ENCODE assay signal across 13 mouse cellular contexts in genomic region chr10:80858350-80858935, GRCm38 (mm10). TPM values are rescaled to one million over a fixed set of nuclear protein-coding genes. Genes with fewer than 3 reads are reported as not detected.
A peak's percentile ranks its signal among the peaks of the same experiment; 100 is the strongest.
DNase-seq lines count a peak whose midpoint lies in the region; ATAC-seq and TF ChIP-seq lines count a peak whose summit lies in the region.
"Had no signal": no experiment of that assay in that cellular context is flagged by ENCODE, and none has a peak within 500 bp of the region (broad histone marks: within the 10 kb centered on the region; RNA-seq: fewer than 3 reads in every experiment).

No protein-coding gene starts in this region.

- no peaks in the 10 kb centered on the region for H3K27me3 ChIP-seq in heart, embryonic 12.5 days (replicated peaks)
- H3K27me3 ChIP-seq in hindbrain, embryonic 13.5 days, result no peaks in the 10 kb centered on the region
- H3K27me3 ChIP-seq in liver, postnatal 0 days (ENCODE audit: insufficient read depth, low read length), result no peaks in the 10 kb centered on the region

- H3K4me1 ChIP-seq in heart, embryonic 12.5 days (replicated peaks), result peaks cover 28% of the 10 kb centered on the region
- peaks cover 45% of the 10 kb centered on the region for H3K4me1 ChIP-seq in hindbrain, embryonic 13.5 days (replicated peaks)
- peaks cover 38% of the 10 kb centered on the region for H3K4me1 ChIP-seq in liver, postnatal 0 days (ENCODE audit: insufficient read depth)

- H3K4me3 ChIP-seq in heart, embryonic 12.5 days, result no peak overlapping the region
- no peak overlapping the region for H3K4me3 ChIP-seq in hindbrain, embryonic 13.5 days
- H3K4me3 ChIP-seq in liver, postnatal 0 days (ENCODE audit: low read depth, low read length), result peak overlapping the region; percentile 90

- H3K27ac ChIP-seq in heart, embryonic 12.5 days (ENCODE audit: poor library complexity, severe bottlenecking), result peak overlapping the region; percentile 71
- peak overlapping the region; percentile 48; the same call in 1 of the 2 replicates for H3K27ac ChIP-seq in hindbrain, embryonic 13.5 days
- H3K27ac ChIP-seq in liver, postnatal 0 days (ENCODE audit: low read depth), result peak overlapping the region; percentile 98

- peak; percentile 82 for ATAC-seq in heart, embryonic 12.5 days (ENCODE audit: insufficient number of reproducible peaks, low FRiP score)
- no peak for ATAC-seq in hindbrain, embryonic 13.5 days (ENCODE audit: low FRiP score)
- ATAC-seq in liver, postnatal 0 days, result peak; percentile 83
- ATAC-seq: CD4-positive, CD25-positive, alpha-beta regulatory T cell, adult 4 months; inflammation-experienced regulatory T-cells, adult 6 months had no signal

- H3K9ac ChIP-seq in heart, embryonic 12.5 days, result peak overlapping the region; percentile 42; the same call in 1 of the 2 replicates
- peak overlapping the region; percentile 95 for H3K9ac ChIP-seq in hindbrain, embryonic 13.5 days
- H3K9ac ChIP-seq in liver, postnatal 0 days (replicated peaks), result peak overlapping the region; percentile 86

- no peak for TF ChIP-seq CTCF in liver, postnatal 0 days (IDR thresholded peaks at IDR 0.05; ENCODE audit: low read depth)

- no peak for DNase-seq in heart, postnatal 4 days
- peak; percentile 63 for DNase-seq in MEL-GATA-1-ER (ENCODE audit: extremely low read depth, low read depth)
- peak; percentile 72 for DNase-seq in liver, postnatal 0 days
- DNase-seq in urinary bladder, postnatal 14 days (ENCODE audit: low spot score), result no peak
- no peak for DNase-seq in layer of hippocampus, adult 9-11 months
- DNase-seq in urinary bladder, adult 18-20 months (ENCODE audit: low spot score in 2 of 2), result no peak
- DNase-seq: cerebellum, postnatal 14 days; retina, postnatal 1 day had no signal

- peak; percentile 97 for TF ChIP-seq EP300 in liver, postnatal 0 days (IDR thresholded peaks at IDR 0.05; ENCODE audit: low read depth)

- peak overlapping the region; percentile 100; the same call in 1 of the 2 replicates for H3K4me2 ChIP-seq in heart, embryonic 12.5 days
- no peak overlapping the region for H3K4me2 ChIP-seq in hindbrain, embryonic 13.5 days
- H3K4me2 ChIP-seq in liver, postnatal 0 days (ENCODE audit: low read depth, low read length), result peak overlapping the region; percentile 98

- H3K9me3 ChIP-seq in heart, embryonic 12.5 days (replicated peaks), result no peaks in the 10 kb centered on the region
- H3K9me3 ChIP-seq in hindbrain, embryonic 13.5 days, result no peaks in the 10 kb centered on the region
- H3K9me3 ChIP-seq in liver, postnatal 0 days (ENCODE audit: low read length), result no peaks in the 10 kb centered on the region

- H3K36me3 ChIP-seq in heart, embryonic 12.5 days, result peaks cover 22% of the 10 kb centered on the region
- H3K36me3 ChIP-seq in hindbrain, embryonic 13.5 days, result peaks cover 24% of the 10 kb centered on the region
- peaks cover 28% of the 10 kb centered on the region for H3K36me3 ChIP-seq in liver, postnatal 0 days (replicated peaks; ENCODE audit: insufficient read depth, low read length)

- WGBS in heart, embryonic 12.5 days, result 66% methylated on average over 7 of the region's 7 CpGs
- 84% methylated on average over 7 of the region's 7 CpGs for WGBS in hindbrain, embryonic 13.5 days
- 50% methylated on average over 7 of the region's 7 CpGs for WGBS in liver, postnatal 0 days (ENCODE audit: insufficient replicate concordance)

RNA-seq across cellular contexts. Expression of gene Sppl2b, which starts 3.4 kb away (rescaled TPM):
- 34.8 and 35.2 TPM in 2 replicates for polyA plus RNA-seq in heart, embryonic 12.5 days (2016; fragmentation: Nextera tagmentation; extraction: Ambion mirVana)
- 10 to 100 TPM; 23.4 to 24.8 TPM for total RNA-seq in heart, postnatal 4 days (2021)
- 63.6 and 68.8 TPM in 2 replicates for polyA plus RNA-seq in hindbrain, embryonic 13.5 days (2015; fragmentation: Nextera tagmentation; extraction: Ambion mirVana)
- polyA plus RNA-seq in liver, postnatal 0 days (2015; fragmentation: Nextera tagmentation; extraction: Ambion mirVana), result 27.6 and 27.7 TPM in 2 replicates

RNA-seq across cellular contexts. Expression of gene Lsm7, which starts 3.4 kb away (rescaled TPM):
- 177 and 182 TPM in 2 replicates for polyA plus RNA-seq in heart, embryonic 12.5 days (2016; fragmentation: Nextera tagmentation; extraction: Ambion mirVana)
- 10 to 100 TPM; 29.9 to 35.0 TPM for total RNA-seq in heart, postnatal 4 days (2021)
- 210 and 237 TPM in 2 replicates for polyA plus RNA-seq in hindbrain, embryonic 13.5 days (2015; fragmentation: Nextera tagmentation; extraction: Ambion mirVana)
- polyA plus RNA-seq in liver, postnatal 0 days (2015; fragmentation: Nextera tagmentation; extraction: Ambion mirVana), result 104 and 108 TPM in 2 replicates

RNA-seq across cellular contexts. Expression of gene Tmprss9, which starts 13.2 kb away (rescaled TPM):
- polyA plus RNA-seq in heart, embryonic 12.5 days (2016; fragmentation: Nextera tagmentation; extraction: Ambion mirVana), result not detected in 2 replicates
- total RNA-seq in heart, postnatal 4 days (2021), result not detected
- polyA plus RNA-seq in hindbrain, embryonic 13.5 days (2015; fragmentation: Nextera tagmentation; extraction: Ambion mirVana), result 0.13 and 0.17 TPM in 2 replicates
- polyA plus RNA-seq in liver, postnatal 0 days (2015; fragmentation: Nextera tagmentation; extraction: Ambion mirVana), result 0.12 TPM in 2 replicates
- total RNA-seq: gastrocnemius, adult 18-20 months had no signal
- polyA plus RNA-seq: CD4-positive, CD25-positive, alpha-beta regulatory T cell, adult 4 months; inflammation-experienced regulatory T-cells, adult 6 months had no signal

RNA-seq across cellular contexts. Expression of gene Lingo3, which starts 14.6 kb away (rescaled TPM):
- 0.46 and 0.54 TPM in 2 replicates for polyA plus RNA-seq in heart, embryonic 12.5 days (2016; fragmentation: Nextera tagmentation; extraction: Ambion mirVana)
- total RNA-seq in heart, postnatal 4 days (2021), result 1 to 10 TPM; 1.8 to 2.5 TPM
- polyA plus RNA-seq in hindbrain, embryonic 13.5 days (2015; fragmentation: Nextera tagmentation; extraction: Ambion mirVana), result 3.4 and 3.5 TPM in 2 replicates
- not detected in 2 replicates for polyA plus RNA-seq in liver, postnatal 0 days (2015; fragmentation: Nextera tagmentation; extraction: Ambion mirVana)
- polyA plus RNA-seq: CD4-positive, CD25-positive, alpha-beta regulatory T cell, adult 4 months; inflammation-experienced regulatory T-cells, adult 6 months had no signal

RNA-seq across cellular contexts. Expression of gene Oaz1, which starts 32.0 kb away (rescaled TPM):
- 1,577 and 1,597 TPM in 2 replicates for polyA plus RNA-seq in heart, embryonic 12.5 days (2016; fragmentation: Nextera tagmentation; extraction: Ambion mirVana)
- 1,000 to 10,000 TPM; 1,002 to 1,049 TPM for total RNA-seq in heart, postnatal 4 days (2021)
- 1,227 and 1,240 TPM in 2 replicates for polyA plus RNA-seq in hindbrain, embryonic 13.5 days (2015; fragmentation: Nextera tagmentation; extraction: Ambion mirVana)
- 1,017 and 1,029 TPM in 2 replicates for polyA plus RNA-seq in liver, postnatal 0 days (2015; fragmentation: Nextera tagmentation; extraction: Ambion mirVana)

Comparison
In these comparisons a context has a peak if more than half of its experiments do, and no peak if none do; other contexts are left out.
1. H3K27ac ChIP-seq: peak in every context shown above with its lines; median percentile 98 in liver, postnatal 0 days; 71 in heart, embryonic 12.5 days; 48 in hindbrain, embryonic 13.5 days.
2. H3K9ac ChIP-seq: peak in every context shown above with its lines; median percentile 95 in hindbrain, embryonic 13.5 days; 86 in liver, postnatal 0 days; 42 in heart, embryonic 12.5 days.
3. DNase-seq: peak in MEL-GATA-1-ER (single experiment) and liver, postnatal 0 days (single experiment); none in heart, postnatal 4 days (single experiment), urinary bladder, postnatal 14 days (single experiment), layer of hippocampus, adult 9-11 months (single experiment) and urinary bladder, adult 18-20 months (0 of 2).